Mouse (Mus musculus) heart, adult 2 months (tissue): ENCODE results near the gene Rap1b. TPM values are rescaled to one million over a fixed set of nuclear protein-coding genes. Genes with fewer than 3 reads are reported as not detected.

Source experiments
- DNase-seq, 2 experiments: peaks; one replicate each; pipeline ENCODE4 v3.0.0; 2021
- H3K27ac ChIP-seq: fragments of 200-600 bp; 2 replicates; pipeline ENCODE4 v1.8.1; 2022
- H3K27me3 ChIP-seq: fragments of 200-500 bp; 2 replicates; pipeline ENCODE4 v1.6.1; 2012; ENCODE audit warnings: mild to moderate bottlenecking, low read length, inconsistent platforms, mixed read lengths; ENCODE audit not compliant: control insufficient read depth, insufficient read depth
- H3K36me3 ChIP-seq: fragments of 200-500 bp; 2 replicates; pipeline ENCODE4 v1.6.1; 2012; ENCODE audit warnings: low read length, inconsistent platforms; ENCODE audit not compliant: control insufficient read depth, insufficient read depth
- H3K4me1 ChIP-seq: fragments of 200-500 bp; 2 replicates; pipeline ENCODE4 v1.6.1; 2011; ENCODE audit warnings: low read length; ENCODE audit not compliant: control insufficient read depth, insufficient read depth
- H3K4me3 ChIP-seq: fragments of 200-600 bp; 2 replicates; pipeline ENCODE4 v1.8.1; 2022
- H3K79me2 ChIP-seq: fragments of 200-500 bp; replicated peaks from 2 replicates; pipeline ENCODE4 v1.6.1; 2012; ENCODE audit warnings: mild to moderate bottlenecking, inconsistent platforms, low read length, moderate library complexity, mixed read lengths; ENCODE audit not compliant: control insufficient read depth, insufficient read depth
- H3K9ac ChIP-seq: fragments of 200-500 bp; 2 replicates; pipeline ENCODE4 v1.6.1; 2012; ENCODE audit warnings: low read depth, mild to moderate bottlenecking, control low read depth, inconsistent platforms, low read length, mixed read lengths
- CTCF ChIP-seq: fragments of 200-600 bp; IDR thresholded peaks from 2 replicates; pipeline ENCODE4 v1.8.1; 2022; ENCODE audit warnings: antibody characterized with exemption, mild to moderate bottlenecking, moderate library complexity
- EP300 ChIP-seq: fragments of 200-500 bp; IDR thresholded peaks from 2 replicates; pipeline ENCODE4 v1.6.1; 2011; ENCODE audit warnings: low read depth, low read length, control low read depth; ENCODE audit not compliant: insufficient read depth
- POLR2A ChIP-seq: fragments of 200-500 bp; IDR thresholded peaks from 2 replicates; pipeline ENCODE4 v1.6.1; 2011; ENCODE audit warnings: mild to moderate bottlenecking, low read depth, low read length, control low read depth; ENCODE audit not compliant: insufficient read depth
- WGBS: fragments of 180-500 bp; shearing (Covaris S2); methylation state at CpG from one replicate; pipeline ENCODE4 v1.1.7; 2018; 5-methylcytosine and 5-hydroxymethylcytosine counted together
- intact Hi-C: fragments of 180-260 bp; cut with DNase I; formaldehyde crosslinking; loops from one replicate; pipeline ENCODE4 v1.15.1; 2025
- polyA plus RNA-seq: library from polyadenylated mRNA; depleted of rRNA; stranded (reverse); fragments of >200 nt; gene quantifications from 2 replicates; pipeline ENCODE4 v1.2.3, GENCODE M21; 2012
- total RNA-seq, 2 experiments: library from RNA; stranded (reverse); gene quantifications; 2 replicates each; pipeline ENCODE4 v1.2.3; 2021

The Rap1b gene
- total and polyA plus RNA-seq, 3 experiments, result 23.4 to 53.4 (median 48.0) TPM

DNA sequence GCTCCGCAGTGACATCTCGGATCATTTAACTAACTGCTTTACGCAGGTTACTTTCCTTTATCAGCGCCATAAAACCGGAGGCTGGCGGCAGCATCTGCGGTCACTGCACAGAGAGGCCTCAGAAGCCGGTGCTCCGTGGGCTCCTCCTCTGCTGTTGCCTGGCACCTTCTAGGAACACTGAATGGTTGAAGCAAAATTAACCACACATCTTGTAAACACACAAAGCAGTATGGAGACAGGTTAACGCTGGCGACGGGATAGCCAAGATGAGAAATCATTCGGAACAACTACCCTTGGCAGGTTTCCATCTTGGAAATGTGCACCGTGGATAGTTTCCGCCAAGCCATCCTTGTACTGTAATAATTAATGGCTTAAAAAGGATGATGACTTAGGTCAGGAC is 43.0 kb upstream of the Rap1b start:
- intact Hi-C loops, result no loop called here
- TF ChIP-seq EP300, result no peak
- 84% methylated on average over 15 of the region's 15 CpGs for WGBS

DNA sequence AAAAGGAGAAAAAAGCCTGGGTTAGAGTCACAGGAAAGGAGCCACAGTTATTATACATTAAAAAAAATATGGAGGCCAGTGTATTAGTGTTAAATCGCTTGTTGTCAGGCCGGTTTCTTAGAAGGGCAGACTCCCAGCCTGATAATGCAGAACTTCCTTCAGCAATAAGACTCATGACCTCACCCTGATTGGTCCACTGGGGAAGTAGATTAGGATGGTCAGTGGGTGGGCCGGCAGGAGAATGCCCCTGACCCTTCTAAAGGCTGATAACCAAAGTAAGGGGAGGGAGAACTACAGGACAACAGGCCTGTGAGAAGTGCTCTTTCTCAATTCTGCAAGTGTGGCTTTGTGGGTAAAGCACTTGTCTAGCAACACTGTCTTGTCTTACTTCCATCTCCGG is 39.5 kb upstream of the Rap1b start:
- TF ChIP-seq POLR2A (no peak), CTCF (no peak), EP300 (no peak)
- no peak overlapping the region for H3K4me3 ChIP-seq
- WGBS, result 42% methylated on average over 4 of the region's 4 CpGs
- H3K4me1 ChIP-seq, result no peaks in the 10 kb centered on the region
- intact Hi-C loops, result no loop called here
- no peaks in the 10 kb centered on the region for H3K27me3 ChIP-seq
- DNase-seq, result no peak
- H3K27ac ChIP-seq, result no peak overlapping the region
- no peaks in the 10 kb centered on the region for H3K79me2 ChIP-seq
- H3K9ac ChIP-seq, result no peak overlapping the region
- H3K36me3 ChIP-seq, result no peaks in the 10 kb centered on the region

More for the DNA sequence above, 43.0 kb upstream of the Rap1b start:
- Histone ChIP-seq H3K4me3 (no peak overlapping the region), H3K79me2 (no peaks in the 10 kb centered on the region), H3K9ac (no peak overlapping the region), H3K4me1 (no peaks in the 10 kb centered on the region), H3K27me3 (no peaks in the 10 kb centered on the region), H3K36me3 (no peaks in the 10 kb centered on the region), H3K27ac (no peak overlapping the region)
- no peak for DNase-seq

GRCm38 (mm10) chr10:117884760-117885159 is 38.9 kb upstream of the Rap1b start:
- DNase-seq, result no peak
- no peak overlapping the region for H3K4me3 ChIP-seq
- intact Hi-C loops, result no loop called here
- H3K9ac ChIP-seq, result no peak overlapping the region
- 81% methylated on average over 5 of the region's 5 CpGs for WGBS
- TF ChIP-seq EP300, result no peak
- no peak for TF ChIP-seq CTCF
- no peak for TF ChIP-seq POLR2A
- H3K79me2 ChIP-seq, result no peaks in the 10 kb centered on the region
- no peak overlapping the region for H3K27ac ChIP-seq
- no peaks in the 10 kb centered on the region for H3K27me3 ChIP-seq
- H3K36me3 ChIP-seq, result no peaks in the 10 kb centered on the region
- H3K4me1 ChIP-seq, result no peaks in the 10 kb centered on the region

GRCm38 (mm10) chr10:117883438-117883837 is 37.6 kb upstream of the Rap1b start:
- Histone ChIP-seq H3K79me2 (no peaks in the 10 kb centered on the region), H3K27ac (no peak overlapping the region), H3K27me3 (no peaks in the 10 kb centered on the region), H3K9ac (no peak overlapping the region), H3K36me3 (no peaks in the 10 kb centered on the region), H3K4me3 (no peak overlapping the region), H3K4me1 (no peaks in the 10 kb centered on the region)
- 74% methylated on average over 8 of the region's 8 CpGs for WGBS
- no peak for DNase-seq
- TF ChIP-seq CTCF, result no peak
- no peak for TF ChIP-seq POLR2A
- no peak for TF ChIP-seq EP300
- intact Hi-C loops, result no loop called here

DNA sequence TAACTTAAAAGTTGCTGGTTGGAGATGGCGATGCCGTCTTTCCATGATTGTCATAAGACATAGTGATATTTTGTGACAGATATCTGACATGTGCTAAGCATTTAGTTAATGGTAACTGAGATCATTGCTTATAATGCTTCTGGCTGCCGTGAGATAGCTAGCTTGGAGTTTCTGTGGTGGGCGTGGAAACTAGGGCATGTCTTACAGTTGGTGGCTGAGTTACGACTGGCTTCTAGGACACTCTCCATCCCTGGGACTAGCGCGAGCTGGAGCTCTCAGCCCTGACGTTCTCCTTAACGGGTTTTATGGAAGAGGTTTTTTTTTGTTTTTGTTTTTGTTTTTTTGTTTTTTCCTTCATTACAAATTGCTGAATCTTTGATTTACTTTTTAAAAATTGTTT is 32.8 kb upstream of the Rap1b start:
- H3K79me2 ChIP-seq, result no peaks in the 10 kb centered on the region
- no peak for TF ChIP-seq EP300
- TF ChIP-seq POLR2A, result no peak
- no peak for TF ChIP-seq CTCF
- H3K4me3 ChIP-seq, result no peak overlapping the region
- H3K36me3 ChIP-seq, result no peaks in the 10 kb centered on the region
- 87% methylated on average over 9 of the region's 9 CpGs for WGBS
- DNase-seq, result no peak
- no peak overlapping the region for H3K27ac ChIP-seq
- H3K9ac ChIP-seq, result no peak overlapping the region
- H3K4me1 ChIP-seq, result no peaks in the 10 kb centered on the region
- intact Hi-C loops, result no loop called here
- H3K27me3 ChIP-seq, result no peaks in the 10 kb centered on the region

DNA sequence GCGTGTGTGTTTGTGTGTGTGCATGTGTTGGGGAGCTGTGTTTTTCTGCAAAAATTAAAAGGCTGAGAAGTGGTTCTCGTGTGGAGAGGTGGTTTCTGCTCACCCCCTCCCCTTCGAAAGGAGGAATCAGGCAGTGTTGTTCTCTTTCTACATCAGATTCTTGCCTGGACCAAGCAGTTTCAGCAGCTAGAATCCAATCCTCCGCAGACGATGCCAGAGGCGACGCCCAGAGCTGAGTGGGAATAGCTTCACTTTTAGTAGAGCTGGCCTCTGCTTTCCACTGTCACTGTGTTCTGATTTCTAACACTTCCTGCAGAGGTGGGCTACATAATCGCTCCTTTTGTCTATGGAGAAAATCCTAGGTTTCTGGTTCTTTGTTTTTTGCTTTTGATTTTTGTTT is 31.0 kb upstream of the Rap1b start:
- H3K27me3 ChIP-seq, result no peaks in the 10 kb centered on the region
- H3K27ac ChIP-seq, result no peak overlapping the region
- H3K9ac ChIP-seq, result no peak overlapping the region
- 69% methylated on average over 8 of the region's 8 CpGs for WGBS
- no peaks in the 10 kb centered on the region for H3K4me1 ChIP-seq
- intact Hi-C loops, result no loop called here
- TF ChIP-seq EP300 (no peak), CTCF (no peak), POLR2A (no peak)
- no peak for DNase-seq
- H3K79me2 ChIP-seq, result no peaks in the 10 kb centered on the region
- H3K4me3 ChIP-seq, result no peak overlapping the region
- no peaks in the 10 kb centered on the region for H3K36me3 ChIP-seq
